Comparison of ENCODE assay signal across 10 mouse cellular contexts in genomic region chr9:21134595-21135328, GRCm38 (mm10). TPM values are rescaled to one million over a fixed set of nuclear protein-coding genes. Genes with fewer than 3 reads are reported as not detected.
DNase-seq lines count a peak whose midpoint lies in the region; ATAC-seq and TF ChIP-seq lines count a peak whose summit lies in the region.
"Had no signal": no experiment of that assay in that cellular context is flagged by ENCODE, and none has a peak within 500 bp of the region (broad histone marks: within the 10 kb centered on the region; RNA-seq: fewer than 3 reads in every experiment).

No protein-coding gene starts in this region.

- H3K4me1 ChIP-seq in spleen, adult 2 months (ENCODE audit: control insufficient read depth, insufficient read depth, insufficient read length), result peaks cover 33% of the 10 kb centered on the region
- H3K4me1 ChIP-seq in embryonic fibroblast, embryonic 13.5 days (ENCODE audit: control insufficient read depth, insufficient read depth, low read length), result peaks cover 12% of the 10 kb centered on the region
- H3K4me1 ChIP-seq in forebrain, embryonic 11.5 days (replicated peaks; ENCODE audit: control insufficient read depth, insufficient read depth, low read length), result peaks cover 3% of the 10 kb centered on the region; the same call in 1 of the 2 replicates

- TF ChIP-seq POLR2A in spleen, adult 2 months (IDR thresholded peaks at IDR 0.05; ENCODE audit: low read depth, low read length), result no peak
- TF ChIP-seq POLR2A in embryonic fibroblast, embryonic 13.5 days (IDR thresholded peaks at IDR 0.05; ENCODE audit: low read depth, low read length), result no peak

- no peak overlapping the region for H3K4me2 ChIP-seq in forebrain, embryonic 11.5 days (ENCODE audit: low read depth, low read length, severe bottlenecking)
- H3K4me2 ChIP-seq: embryonic facial prominence, embryonic 12.5 days; hindbrain, embryonic 12.5 days; limb, embryonic 13.5 days had no signal

- no peak for TF ChIP-seq CTCF in spleen, adult 2 months (IDR thresholded peaks at IDR 0.05; ENCODE audit: extremely low read depth, insufficient read depth, insufficient read length, insufficient replicate concordance)
- TF ChIP-seq CTCF in embryonic fibroblast, embryonic 13.5 days (IDR thresholded peaks at IDR 0.05; ENCODE audit: borderline replicate concordance, insufficient read depth, low read length), result no peak

- no peak overlapping the region for H3K4me3 ChIP-seq in spleen, adult 2 months (ENCODE audit: extremely low read depth, insufficient read depth, insufficient read length)
- H3K4me3 ChIP-seq in embryonic fibroblast, embryonic 13.5 days (ENCODE audit: insufficient read depth, low read length), result no peak overlapping the region
- no peak overlapping the region for H3K4me3 ChIP-seq in forebrain, embryonic 11.5 days (ENCODE audit: low read depth, low read length)
- H3K4me3 ChIP-seq: embryonic facial prominence, embryonic 12.5 days; hindbrain, embryonic 12.5 days; limb, embryonic 13.5 days had no signal

- no peak overlapping the region for H3K9ac ChIP-seq in forebrain, embryonic 11.5 days (ENCODE audit: low read length)
- H3K9ac ChIP-seq: embryonic facial prominence, embryonic 12.5 days; hindbrain, embryonic 12.5 days; limb, embryonic 13.5 days had no signal

- H3K9me3 ChIP-seq in forebrain, embryonic 11.5 days (ENCODE audit: control insufficient read depth, low read length), result no peaks in the 10 kb centered on the region
- H3K9me3 ChIP-seq: embryonic facial prominence, embryonic 12.5 days; hindbrain, embryonic 12.5 days; limb, embryonic 13.5 days had no signal

- DNase-seq in spleen, adult 2 months (ENCODE audit: low read depth in 1 of 2, low spot score in 2 of 2), result no peak
- DNase-seq in spleen, postnatal 10 days (ENCODE audit: low spot score in 2 of 2), result no peak
- peak; percentile 30 to 69 for DNase-seq in kidney, postnatal 25 days
- DNase-seq in forebrain, embryonic 11.5 days (ENCODE audit: low spot score), result no peak
- no peak for DNase-seq in right cerebral cortex, adult 2 months (ENCODE audit: low spot score in 2 of 2)
- DNase-seq in embryo, embryonic 11 days, result no peak

- peak overlapping the region; percentile 36; the same call in 1 of the 2 replicates for H3K27ac ChIP-seq in spleen, adult 2 months (ENCODE audit: insufficient read depth, low read length)
- peak overlapping the region; percentile 95 for H3K27ac ChIP-seq in embryonic fibroblast, embryonic 13.5 days (ENCODE audit: insufficient read depth, low read length)
- H3K27ac ChIP-seq in forebrain, embryonic 11.5 days (ENCODE audit: low read depth, low read length), result no peak overlapping the region
- H3K27ac ChIP-seq: embryonic facial prominence, embryonic 12.5 days; hindbrain, embryonic 12.5 days; limb, embryonic 13.5 days had no signal

- no peaks in the 10 kb centered on the region for H3K27me3 ChIP-seq in spleen, adult 2 months (ENCODE audit: control insufficient read depth, insufficient read depth, low read length)
- H3K27me3 ChIP-seq in forebrain, embryonic 11.5 days (ENCODE audit: control insufficient read depth, insufficient read depth, low read length), result no peaks in the 10 kb centered on the region
- H3K27me3 ChIP-seq: embryonic facial prominence, embryonic 12.5 days; hindbrain, embryonic 12.5 days; limb, embryonic 13.5 days had no signal

- WGBS in spleen, adult 2 months, result 63% methylated on average over 9 of the region's 9 CpGs
- WGBS in forebrain, embryonic 11.5 days, result 83% methylated on average over 9 of the region's 9 CpGs

- ATAC-seq in forebrain, embryonic 11.5 days (replicated peaks; ENCODE audit: low FRiP score), result no peak

- peaks cover 5% of the 10 kb centered on the region for H3K36me3 ChIP-seq in spleen, adult 2 months (ENCODE audit: control insufficient read depth, insufficient read depth, low read length)
- H3K36me3 ChIP-seq in forebrain, embryonic 11.5 days (ENCODE audit: control insufficient read depth, insufficient read depth, low read length), result peaks cover 8% of the 10 kb centered on the region

RNA-seq across cellular contexts. Expression of gene Tyk2, which starts 3.7 kb away (rescaled TPM):
- 46.1 and 52.2 TPM in 2 replicates for polyA plus RNA-seq in spleen, adult 2 months (2012; rRNA removed)
- 11.1 and 15.1 TPM in 2 replicates for polyA plus RNA-seq in embryonic fibroblast, embryonic 13.5 days (2011; ENCODE audit: insufficient read length, low read depth, missing spikeins)
- 10.3 and 10.8 TPM in 2 replicates for polyA plus RNA-seq in forebrain, embryonic 11.5 days (2014; fragmentation: Nextera tagmentation; extraction: Ambion mirVana)

RNA-seq across cellular contexts. Expression of gene Cdc37, which starts 15.0 kb away (rescaled TPM):
- polyA plus RNA-seq in spleen, adult 2 months (2012; rRNA removed), result 39.5 and 44.7 TPM in 2 replicates
- polyA plus RNA-seq in embryonic fibroblast, embryonic 13.5 days (2011; ENCODE audit: insufficient read length, low read depth, missing spikeins), result 142 and 166 TPM in 2 replicates
- polyA plus RNA-seq in forebrain, embryonic 11.5 days (2014; fragmentation: Nextera tagmentation; extraction: Ambion mirVana), result 300 and 308 TPM in 2 replicates

RNA-seq across cellular contexts. Expression of gene Pde4a, which starts 30.8 kb away (rescaled TPM):
- polyA plus RNA-seq in spleen, adult 2 months (2012; rRNA removed), result 12.4 and 13.1 TPM in 2 replicates
- polyA plus RNA-seq in embryonic fibroblast, embryonic 13.5 days (2011; ENCODE audit: insufficient read length, low read depth, missing spikeins), result 14.7 and 20.6 TPM in 2 replicates
- 7.0 and 8.4 TPM in 2 replicates for polyA plus RNA-seq in forebrain, embryonic 11.5 days (2014; fragmentation: Nextera tagmentation; extraction: Ambion mirVana)

RNA-seq across cellular contexts. Expression of gene Raver1, which starts 43.0 kb away (rescaled TPM):
- 77.9 and 93.1 TPM in 2 replicates for polyA plus RNA-seq in spleen, adult 2 months (2012; rRNA removed)
- 34.2 and 40.8 TPM in 2 replicates for polyA plus RNA-seq in embryonic fibroblast, embryonic 13.5 days (2011; ENCODE audit: insufficient read length, low read depth, missing spikeins)
- polyA plus RNA-seq in forebrain, embryonic 11.5 days (2014; fragmentation: Nextera tagmentation; extraction: Ambion mirVana), result 118 and 124 TPM in 2 replicates

RNA-seq across cellular contexts. Expression of gene Gm38431, which starts 43.0 kb away (rescaled TPM):
- polyA plus RNA-seq in spleen, adult 2 months (2012; rRNA removed), result 5.2 and 18.8 TPM in 2 replicates
- polyA plus RNA-seq in embryonic fibroblast, embryonic 13.5 days (2011; ENCODE audit: insufficient read length, low read depth, missing spikeins), result 2.4 and 5.2 TPM in 2 replicates
- polyA plus RNA-seq in forebrain, embryonic 11.5 days (2014; fragmentation: Nextera tagmentation; extraction: Ambion mirVana), result 3.9 and 4.5 TPM in 2 replicates

Comparison
In these comparisons a context has a peak if more than half of its experiments do, and no peak if none do; other contexts are left out.
1. DNase-seq: peak in kidney, postnatal 25 days (2 of 2); none in spleen, adult 2 months (0 of 2), spleen, postnatal 10 days (0 of 2), forebrain, embryonic 11.5 days (single experiment), right cerebral cortex, adult 2 months (0 of 2) and embryo, embryonic 11 days (single experiment).